Mouse (Mus musculus) thymus, adult 18-20 months (tissue): ENCODE data around the gene Zfp382.
A peak's percentile ranks its signal among the peaks of the same experiment; 100 is the strongest.
"Not testable (repeated sequence)": the region's sequence is repeated elsewhere in the genome, so short reads cannot be mapped to it uniquely, and the experiment has no call there.

Experiments
- DNase-seq, 2 experiments: peaks; one replicate each; pipeline ENCODE4 v3.0.0; 2022; ENCODE audit warnings: mixed read lengths in 2 of 2

The Zfp382 gene

GRCm38 (mm10) chr7:30121308-30122187 lies at the start of gene Zfp382:
TSS of gene Zfp382 (plus strand) at chr7:30121942.
- peak; percentile 85 for DNase-seq

- DNase-seq = peak; percentile 83 to 88
Measured at GRCm38 (mm10) chr7:30072146-30073028, 49.4 kb upstream of the Zfp382 start, which contains the start of gene Zfp82. TSS of gene Zfp82 (minus strand) at chr7:30072900.

GRCm38 (mm10) chr7:30086524-30086923 lies 35.2 kb upstream of the Zfp382 start:
- DNase-seq = no peak

GRCm38 (mm10) chr7:30089405-30089804 lies 32.3 kb upstream of the Zfp382 start:
- DNase-seq = no peak

- DNase-seq = peak; percentile 94 to 97
Measured at GRCm38 (mm10) chr7:30090092-30090969, 31.4 kb upstream of the Zfp382 start, which contains the start of the genes Gm26920 and Zfp566. TSS of gene Gm26920 (minus strand) at chr7:30090410. TSS of gene Zfp566 (minus strand) at chr7:30090527.

GRCm38 (mm10) chr7:30090970-30091585 lies 30.7 kb upstream of the Zfp382 start:
- DNase-seq = no peak

- no peak for DNase-seq
Measured at GRCm38 (mm10) chr7:30092666-30093065, 29.1 kb upstream of the Zfp382 start.

- DNase-seq = no peak
Measured at GRCm38 (mm10) chr7:30093918-30094415, 27.8 kb upstream of the Zfp382 start.

GRCm38 (mm10) chr7:30094646-30095429 lies 26.9 kb upstream of the Zfp382 start, which contains the start of gene Zfp260:
TSS of gene Zfp260 (plus strand) at chr7:30094777.
- peak; percentile 82 to 90 for DNase-seq

GRCm38 (mm10) chr7:30095551-30096125 lies 26.1 kb upstream of the Zfp382 start:
- DNase-seq = no peak

GRCm38 (mm10) chr7:30099297-30099696 lies 22.4 kb upstream of the Zfp382 start:
- DNase-seq = peak; percentile 60 to 75

GRCm38 (mm10) chr7:30116076-30116475 lies 5.7 kb upstream of the Zfp382 start:
- DNase-seq = no peak

- DNase-seq = not testable (repeated sequence)
Measured at GRCm38 (mm10) chr7:30117935-30118334, 3.8 kb upstream of the Zfp382 start.

- no peak for DNase-seq
Measured at GRCm38 (mm10) chr7:30122188-30122530, 417 bp downstream of the Zfp382 start.

- no peak for DNase-seq
Measured at GRCm38 (mm10) chr7:30129900-30130299, 8.2 kb downstream of the Zfp382 start.

- no peak for DNase-seq
Measured at GRCm38 (mm10) chr7:30132396-30132795, 10.7 kb downstream of the Zfp382 start.

- DNase-seq = no peak
Measured at GRCm38 (mm10) chr7:30136826-30137225, 15.1 kb downstream of the Zfp382 start.

GRCm38 (mm10) chr7:30143170-30143554 lies 21.4 kb downstream of the Zfp382 start:
- DNase-seq = no peak

GRCm38 (mm10) chr7:30143555-30144209 lies 21.9 kb downstream of the Zfp382 start:
- peak; percentile 43 to 50 for DNase-seq

- DNase-seq = no peak
Measured at GRCm38 (mm10) chr7:30147011-30147410, 25.3 kb downstream of the Zfp382 start.
